Mouse (Mus musculus) lung, postnatal 0 days (tissue): ENCODE data around the gene Tcp11. TPM values are rescaled to one million over a fixed set of nuclear protein-coding genes. Genes with fewer than 3 reads are reported as not detected.
A peak's percentile ranks its signal among the peaks of the same experiment; 100 is the strongest.

Source experiments
- ATAC-seq: fragments of 200-750 bp; cut with Nextera tagmentation; 2 replicates; pipeline ENCODE4 v1.8.0; 2017; ENCODE audit warnings: moderate library complexity
- DNase-seq: peaks from one replicate; pipeline ENCODE4 v3.0.0-alpha.2; 2016; ENCODE audit warnings: low spot score
- H3K27ac ChIP-seq: fragments of 300-500 bp; sonication (generic); 2 replicates; pipeline ENCODE4 v1.5.1; 2014; ENCODE audit warnings: antibody characterized with exemption, mild to moderate bottlenecking, low read length, mixed read lengths
- H3K27me3 ChIP-seq: fragments of 300-500 bp; sonication (generic); replicated peaks from 2 replicates; pipeline ENCODE4 v1.6.1; 2014; ENCODE audit warnings: low read length, mixed read lengths; ENCODE audit not compliant: insufficient read depth
- H3K36me3 ChIP-seq: fragments of 300-500 bp; sonication (generic); 2 replicates; pipeline ENCODE4 v1.6.1; 2014; ENCODE audit warnings: low read length, mixed read lengths; ENCODE audit not compliant: insufficient read depth
- H3K4me1 ChIP-seq: fragments of 300-500 bp; sonication (generic); 2 replicates; pipeline ENCODE4 v1.6.1; 2014; ENCODE audit warnings: antibody characterized with exemption, low read depth, low read length, mixed read lengths; ENCODE audit not compliant: insufficient read depth
- H3K4me2 ChIP-seq: fragments of 300-500 bp; sonication (generic); replicated peaks from 2 replicates; pipeline ENCODE4 v1.6.1; 2014; ENCODE audit warnings: low read depth, mild to moderate bottlenecking, low read length, moderate library complexity, mixed read lengths
- H3K4me3 ChIP-seq: fragments of 300-500 bp; sonication (generic); 2 replicates; pipeline ENCODE4 v1.5.1; 2014; ENCODE audit warnings: low read depth, low read length
- H3K9ac ChIP-seq: fragments of 300-500 bp; sonication (generic); replicated peaks from 2 replicates; pipeline ENCODE4 v1.6.1; 2014; ENCODE audit warnings: low read depth, mild to moderate bottlenecking
- H3K9me3 ChIP-seq: fragments of 300-500 bp; sonication (generic); 2 replicates; pipeline ENCODE4 v1.6.1; 2016; ENCODE audit warnings: low read length, mixed read lengths
- CTCF ChIP-seq: IDR thresholded peaks from 2 replicates; pipeline ENCODE4 v1.5.1; 2016; ENCODE audit warnings: antibody characterized with exemption, mild to moderate bottlenecking
- EP300 ChIP-seq: IDR thresholded peaks from 2 replicates; pipeline ENCODE4 v1.6.1; 2016; ENCODE audit warnings: antibody characterized with exemption, mild to moderate bottlenecking, control low read depth
- WGBS: fragments of 180-500 bp; shearing (Covaris S2); extraction: QIAGEN DNeasy Blood & Tissue Kit; methylation state at CpG from one replicate; pipeline ENCODE4 v1.1.7; 2014; 5-methylcytosine and 5-hydroxymethylcytosine counted together
- polyA plus RNA-seq: library from polyadenylated mRNA; unstranded; fragments of >200 nt; fragmentation: Nextera tagmentation; extraction: Ambion mirVana; gene quantifications from 2 replicates; pipeline ENCODE4 v1.2.1, GENCODE M21; 2015

The Tcp11 gene
- polyA plus RNA-seq, 1 experiment from 2014 or later = 6.0 TPM

DNA sequence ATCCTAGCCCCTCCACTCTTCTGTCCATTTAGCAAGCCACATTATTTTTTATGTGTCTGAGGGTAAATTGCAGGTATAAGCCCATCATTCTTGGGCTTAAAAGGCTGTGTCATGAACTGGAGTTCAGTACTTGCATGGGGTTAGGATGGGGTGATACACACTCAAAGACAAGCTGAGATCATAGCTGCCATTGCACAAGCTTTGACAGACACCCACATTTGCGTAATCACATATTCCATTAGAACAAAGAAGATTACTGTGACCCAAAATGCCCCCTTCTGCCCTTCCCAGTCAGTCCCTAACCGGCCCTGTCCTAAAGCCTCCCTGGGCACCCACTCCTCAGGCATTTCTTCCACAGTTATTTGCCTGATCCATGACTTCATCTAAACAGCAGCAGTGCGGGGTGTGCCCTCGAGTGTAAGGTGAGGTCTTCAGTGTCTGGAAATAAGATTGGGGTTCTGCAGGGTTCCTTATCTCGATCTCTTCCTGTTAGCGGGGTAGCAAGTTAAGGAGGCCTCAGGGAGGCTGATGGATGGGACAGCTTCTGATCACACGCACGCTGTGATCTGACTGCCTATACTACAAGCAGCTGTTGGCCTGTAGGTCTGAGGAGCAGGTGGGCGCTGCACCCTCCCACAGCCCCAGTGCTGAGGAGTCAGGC lies 49.0 kb downstream of the Tcp11 start:
- TF ChIP-seq EP300 (0 out of 2 replicates have a peak, but pooled peaks have one; percentile 18), CTCF (no peak)
- no peak overlapping the region for H3K9ac ChIP-seq
- peak overlapping the region; percentile 75; the same call in 1 of the 2 replicates for H3K27ac ChIP-seq
- H3K4me3 ChIP-seq = no peak overlapping the region
- 47% methylated on average over 9 of the region's 9 CpGs for WGBS
- H3K27me3 ChIP-seq = no peaks in the 10 kb centered on the region
- peak; percentile 70 for DNase-seq
- peaks cover 48% of the 10 kb centered on the region for H3K4me1 ChIP-seq
- no peaks in the 10 kb centered on the region for H3K9me3 ChIP-seq
- H3K36me3 ChIP-seq = no peaks in the 10 kb centered on the region
- no peak for ATAC-seq
- no peak overlapping the region for H3K4me2 ChIP-seq

DNA sequence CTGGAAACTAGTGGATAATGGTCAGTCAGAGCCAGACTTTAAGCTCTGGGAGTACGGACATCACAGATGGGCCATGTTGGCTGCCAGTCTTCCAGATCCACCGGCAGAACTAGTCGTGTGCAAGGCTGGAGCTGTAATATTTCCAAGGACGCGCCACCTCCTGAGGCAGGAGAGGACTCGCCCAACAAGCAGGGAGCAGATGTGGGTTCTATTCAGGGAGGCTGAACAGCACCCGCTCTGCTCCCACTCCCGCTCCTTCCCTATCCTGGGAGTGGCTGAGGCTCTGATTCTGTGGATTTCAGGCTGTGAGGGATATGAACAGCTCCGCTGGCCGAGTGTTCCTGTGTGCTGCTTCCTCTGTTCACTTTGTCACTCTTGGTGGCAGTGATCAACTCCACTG lies 50.0 kb downstream of the Tcp11 start:
- no peak for DNase-seq
- 57% methylated on average over 10 of the region's 10 CpGs for WGBS
- Histone ChIP-seq H3K27ac (peak overlapping the region; percentile 75; the same call in 1 of the 2 replicates), H3K36me3 (no peaks in the 10 kb centered on the region), H3K27me3 (no peaks in the 10 kb centered on the region), H3K4me3 (no peak overlapping the region), H3K4me2 (no peak overlapping the region), H3K9ac (no peak overlapping the region), H3K9me3 (no peaks in the 10 kb centered on the region), H3K4me1 (peaks cover 55% of the 10 kb centered on the region)
- ATAC-seq = no peak
- TF ChIP-seq CTCF (no peak), EP300 (no peak)

DNA sequence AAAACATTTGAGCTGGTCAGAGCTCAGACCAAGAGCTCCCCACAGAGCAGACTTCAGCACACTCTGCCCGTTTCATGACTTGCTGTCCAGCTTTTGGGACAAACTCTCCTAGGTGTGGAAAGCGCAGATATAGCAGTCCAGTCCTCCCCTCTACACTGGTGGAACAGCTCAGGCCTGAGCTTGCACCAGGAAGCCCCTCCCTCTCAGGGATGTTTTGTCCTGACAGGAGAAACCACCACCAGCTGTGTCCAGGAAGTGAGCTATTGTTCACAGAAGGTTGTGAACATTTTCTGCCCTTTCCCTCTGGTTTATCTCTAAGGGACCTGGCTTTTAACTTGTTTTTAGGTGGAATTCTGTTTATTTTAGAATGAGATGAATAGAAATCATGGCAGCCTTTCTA lies 51.1 kb downstream of the Tcp11 start:
- TF ChIP-seq EP300 (peak; percentile 82), CTCF (no peak)
- H3K9me3 ChIP-seq = no peaks in the 10 kb centered on the region
- H3K4me3 ChIP-seq = no peak overlapping the region
- no peak overlapping the region for H3K9ac ChIP-seq
- peaks cover 61% of the 10 kb centered on the region for H3K4me1 ChIP-seq
- WGBS = 53% methylated on average over 2 of the region's 2 CpGs
- peak; percentile 73 for DNase-seq
- H3K4me2 ChIP-seq = no peak overlapping the region
- no peaks in the 10 kb centered on the region for H3K27me3 ChIP-seq
- ATAC-seq = peak; percentile 27
- no peaks in the 10 kb centered on the region for H3K36me3 ChIP-seq
- H3K27ac ChIP-seq = peak overlapping the region; percentile 75

DNA sequence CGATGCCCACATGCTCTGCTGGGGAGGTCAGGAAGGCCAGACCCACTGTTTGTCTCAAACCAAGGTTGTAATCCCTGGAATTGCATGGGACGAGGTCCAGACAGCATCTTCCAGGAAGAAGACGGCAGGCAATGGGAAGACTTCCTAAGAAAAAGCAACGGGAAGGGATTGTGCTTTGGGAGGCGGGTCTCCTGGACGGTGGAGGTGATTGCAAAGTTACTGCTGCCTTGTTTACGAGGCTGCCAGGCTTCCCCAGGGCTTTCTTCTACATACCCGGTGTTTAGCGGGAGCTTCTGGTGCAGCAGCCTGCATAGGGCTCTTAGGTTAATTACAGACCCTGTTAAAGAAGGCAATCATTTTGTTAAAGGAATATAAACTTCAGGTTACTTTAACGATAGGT lies 52.2 kb downstream of the Tcp11 start:
- H3K36me3 ChIP-seq = no peaks in the 10 kb centered on the region
- H3K9me3 ChIP-seq = no peaks in the 10 kb centered on the region
- H3K4me3 ChIP-seq = no peak overlapping the region
- TF ChIP-seq CTCF (no peak), EP300 (no peak)
- peaks cover 64% of the 10 kb centered on the region for H3K4me1 ChIP-seq
- WGBS = 73% methylated on average over 10 of the region's 10 CpGs
- H3K27ac ChIP-seq = no peak overlapping the region
- no peaks in the 10 kb centered on the region for H3K27me3 ChIP-seq
- ATAC-seq (no peak), DNase-seq (no peak)
- no peak overlapping the region for H3K9ac ChIP-seq
- no peak overlapping the region for H3K4me2 ChIP-seq

DNA sequence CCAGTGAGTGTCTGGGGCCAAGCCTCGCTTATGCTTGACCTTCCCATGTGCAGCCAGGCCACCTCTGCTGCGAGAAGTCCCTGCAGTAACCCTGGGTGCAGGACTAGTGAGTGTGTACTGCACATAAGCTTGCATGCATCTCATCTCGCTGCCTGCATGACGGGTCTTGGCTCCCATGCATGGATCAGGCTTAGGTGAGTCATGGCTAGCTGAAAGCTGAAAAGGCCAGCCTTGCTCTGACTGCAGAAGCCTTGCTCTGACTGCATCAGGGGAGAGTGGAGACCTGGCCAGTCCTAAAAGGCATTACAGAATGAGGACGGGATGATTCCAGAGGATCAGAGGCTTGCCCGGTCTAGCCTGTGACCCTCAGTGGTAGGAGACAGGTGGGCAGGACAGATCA lies 53.2 kb downstream of the Tcp11 start:
- no peak overlapping the region for H3K4me2 ChIP-seq
- no peak overlapping the region for H3K9ac ChIP-seq
- no peak overlapping the region for H3K4me3 ChIP-seq
- H3K9me3 ChIP-seq = no peaks in the 10 kb centered on the region
- H3K36me3 ChIP-seq = no peaks in the 10 kb centered on the region
- 89% methylated on average over 6 of the region's 6 CpGs for WGBS
- no peak for ATAC-seq
- H3K27me3 ChIP-seq = no peaks in the 10 kb centered on the region
- DNase-seq = no peak
- peak overlapping the region; percentile 90; the same call in 1 of the 2 replicates for H3K27ac ChIP-seq
- peaks cover 72% of the 10 kb centered on the region for H3K4me1 ChIP-seq
- no peak for TF ChIP-seq CTCF
- no peak for TF ChIP-seq EP300

DNA sequence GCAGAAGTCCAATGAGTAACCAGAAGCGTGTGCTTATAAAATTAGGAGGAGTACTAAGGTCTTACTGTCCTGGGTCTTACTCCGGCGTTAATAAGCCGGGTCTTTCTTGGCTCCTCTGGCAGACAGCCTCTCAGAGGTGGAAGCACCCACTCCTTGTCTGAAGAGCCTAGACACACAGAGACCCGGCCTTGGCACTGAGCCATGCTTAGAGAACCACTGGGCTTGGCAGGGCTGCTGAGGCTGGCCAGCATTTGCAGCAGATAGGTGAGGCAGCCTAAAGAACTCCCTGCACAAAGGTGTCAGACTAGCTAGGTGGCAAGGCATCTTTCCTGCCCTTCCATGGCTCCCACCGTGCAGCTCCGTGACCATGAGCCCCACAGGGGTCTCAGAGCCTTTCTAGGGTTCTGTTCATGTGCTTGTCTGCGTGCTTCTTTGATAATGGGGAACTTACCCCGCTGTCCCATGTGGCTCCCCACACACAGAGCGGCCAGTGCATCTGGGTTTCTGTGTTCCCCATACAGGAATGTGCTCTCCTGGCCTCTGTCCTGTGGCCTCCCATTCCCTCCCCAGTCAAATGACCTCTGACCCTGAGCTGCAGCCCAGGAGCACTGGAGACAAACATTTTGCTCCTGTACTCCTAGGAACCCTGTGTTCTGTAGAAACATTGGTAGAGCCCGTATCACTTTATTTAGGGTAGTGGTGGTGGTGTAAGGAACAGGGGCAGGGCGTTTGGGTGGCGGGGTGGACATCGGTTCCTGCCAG lies 54.1 kb downstream of the Tcp11 start:
- peak overlapping the region; percentile 90 for H3K27ac ChIP-seq
- no peak for TF ChIP-seq CTCF
- TF ChIP-seq EP300 = peak; percentile 39; the same call in 1 of the 2 replicates
- peaks cover 66% of the 10 kb centered on the region for H3K4me1 ChIP-seq
- H3K27me3 ChIP-seq = no peaks in the 10 kb centered on the region
- no peak overlapping the region for H3K4me3 ChIP-seq
- peak; percentile 74 for ATAC-seq
- WGBS = 45% methylated on average over 14 of the region's 14 CpGs
- peak overlapping the region; percentile 27; the same call in 1 of the 2 replicates for H3K9ac ChIP-seq
- H3K4me2 ChIP-seq = 0 out of 2 replicates have a peak overlapping the region, but pooled peaks have one; percentile 15
- H3K36me3 ChIP-seq = no peaks in the 10 kb centered on the region
- H3K9me3 ChIP-seq = no peaks in the 10 kb centered on the region
- peak; percentile 82 for DNase-seq
